Mouse (Mus musculus) activated CD4-positive, CD25-positive, alpha-beta regulatory T cell, adult 4 months (primary cell): ENCODE measurements at regions not wholly inside any gene's neighbourhood (a gene's known extent, or its start where the extent isn't known, plus 50 kb on each side); places are given as distances from the start of the nearest gene placed in this dataset.

Experiments
- ATAC-seq: one replicate; pipeline ENCODE4 v1.8.0; 2017

GRCm38 (mm10) chr15:85634322-85635141 lies 52.3 kb upstream of the Wnt7b start:
- peak; percentile 95 for ATAC-seq

DNA sequence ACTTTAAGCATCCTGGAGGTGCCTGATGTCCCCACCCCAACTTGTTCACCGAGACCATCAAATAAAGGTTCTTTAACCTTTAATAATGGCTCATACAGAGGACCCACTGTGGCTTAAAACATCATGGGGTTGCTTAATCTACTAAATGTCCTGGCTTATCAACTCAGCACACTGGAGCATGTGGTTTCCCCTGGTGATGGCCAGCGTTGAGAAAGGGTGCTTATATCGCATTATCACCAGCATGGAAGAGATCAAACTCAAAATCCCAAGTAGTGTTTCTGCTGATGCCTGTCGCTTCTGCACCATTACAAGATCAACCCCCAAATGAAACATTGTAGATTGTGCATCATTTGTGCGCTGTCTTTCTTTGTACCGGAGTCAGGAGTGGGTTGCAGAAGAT lies 53.2 kb upstream of the Wnt7b start:
- ATAC-seq: no peak

DNA sequence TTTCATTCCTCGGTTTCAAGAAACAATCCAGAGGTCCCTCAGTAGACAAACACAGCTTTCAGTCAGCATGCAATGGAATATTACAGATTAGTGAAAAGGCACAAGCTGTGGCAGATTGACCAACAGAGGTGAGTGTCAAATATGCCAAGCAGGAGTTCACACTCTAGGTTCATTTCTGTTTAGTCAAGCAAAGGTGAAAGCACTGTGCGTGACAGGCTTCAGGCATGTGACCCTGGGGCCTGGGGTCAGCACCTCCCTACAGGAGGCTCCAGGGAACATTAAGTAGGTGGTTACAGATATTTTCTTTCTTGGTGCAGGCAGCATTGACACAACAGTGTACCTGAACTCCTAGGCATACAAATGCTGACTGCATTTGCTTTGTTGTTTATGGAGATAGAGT lies 57.3 kb upstream of the Wnt7b start:
- no peak for ATAC-seq

DNA sequence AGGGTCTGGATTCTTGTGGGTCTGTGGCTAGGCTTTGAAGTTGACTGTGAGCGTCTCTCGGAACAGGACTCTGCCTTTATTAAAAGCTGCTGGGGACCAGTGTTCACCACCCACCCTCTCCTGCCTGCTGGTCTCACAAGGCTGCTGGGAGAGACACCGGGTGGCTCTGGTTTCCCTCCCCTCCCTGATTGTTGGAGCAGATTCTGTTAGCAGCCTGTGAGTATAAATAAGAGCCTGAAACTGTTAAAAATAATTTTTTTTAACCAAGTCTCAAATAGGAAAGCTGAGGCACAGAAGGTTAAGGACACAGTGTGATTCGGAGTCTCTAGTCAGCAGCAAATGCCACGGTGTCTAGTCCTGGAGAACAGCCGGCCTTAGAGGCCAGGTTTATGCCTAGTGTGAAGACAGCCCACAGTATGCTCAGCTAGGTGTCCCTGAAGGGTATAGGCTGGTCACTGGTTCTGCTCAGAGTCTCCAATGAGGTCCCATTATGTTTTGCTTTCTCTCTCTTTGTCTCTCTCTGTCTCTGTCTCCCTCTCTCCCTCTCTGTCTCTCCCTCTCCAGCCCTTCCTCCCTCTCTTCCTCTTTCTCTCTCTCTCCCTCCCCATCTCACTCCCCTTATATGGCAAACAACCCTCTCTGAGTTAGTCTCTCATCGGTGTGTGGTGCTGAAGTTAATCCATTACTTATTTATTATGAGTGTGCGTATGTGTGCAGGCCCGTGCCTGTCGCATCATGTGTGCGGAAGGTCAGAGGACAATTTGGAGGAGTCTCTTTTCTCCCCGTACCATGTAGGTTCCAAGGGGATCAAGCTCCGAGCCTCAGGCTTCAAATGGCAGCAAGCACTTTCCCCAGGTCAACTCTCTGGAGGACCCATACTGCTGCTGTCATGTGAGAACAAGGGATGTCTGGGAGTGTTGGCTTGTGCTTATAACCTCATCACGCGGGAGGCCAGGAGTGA lies 59.1 kb upstream of the Wnt7b start:
- no peak for ATAC-seq

DNA sequence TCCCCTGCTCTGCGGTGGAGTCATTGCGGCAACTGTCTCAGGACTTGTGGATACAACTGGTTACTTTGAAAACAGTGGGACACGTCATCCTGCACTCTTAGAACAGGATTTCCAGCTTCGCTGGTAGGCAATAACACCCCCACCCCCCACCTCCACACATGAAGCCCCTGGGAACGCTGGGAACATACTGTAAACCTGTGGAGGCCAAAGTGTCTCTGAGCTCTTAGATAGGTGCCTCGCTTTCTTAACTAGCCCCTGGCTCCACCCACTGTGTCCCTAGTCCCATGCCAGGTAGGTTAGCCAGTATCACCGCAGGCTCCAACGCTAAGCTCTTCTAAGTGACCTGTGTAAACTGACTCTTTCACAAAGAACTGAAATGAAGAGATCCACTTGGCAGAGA lies 63.1 kb upstream of the Wnt7b start:
- no peak for ATAC-seq

- ATAC-seq: peak; percentile 71
Measured at GRCm38 (mm10) chr15:85645971-85646638, 63.8 kb upstream of the Wnt7b start.

DNA sequence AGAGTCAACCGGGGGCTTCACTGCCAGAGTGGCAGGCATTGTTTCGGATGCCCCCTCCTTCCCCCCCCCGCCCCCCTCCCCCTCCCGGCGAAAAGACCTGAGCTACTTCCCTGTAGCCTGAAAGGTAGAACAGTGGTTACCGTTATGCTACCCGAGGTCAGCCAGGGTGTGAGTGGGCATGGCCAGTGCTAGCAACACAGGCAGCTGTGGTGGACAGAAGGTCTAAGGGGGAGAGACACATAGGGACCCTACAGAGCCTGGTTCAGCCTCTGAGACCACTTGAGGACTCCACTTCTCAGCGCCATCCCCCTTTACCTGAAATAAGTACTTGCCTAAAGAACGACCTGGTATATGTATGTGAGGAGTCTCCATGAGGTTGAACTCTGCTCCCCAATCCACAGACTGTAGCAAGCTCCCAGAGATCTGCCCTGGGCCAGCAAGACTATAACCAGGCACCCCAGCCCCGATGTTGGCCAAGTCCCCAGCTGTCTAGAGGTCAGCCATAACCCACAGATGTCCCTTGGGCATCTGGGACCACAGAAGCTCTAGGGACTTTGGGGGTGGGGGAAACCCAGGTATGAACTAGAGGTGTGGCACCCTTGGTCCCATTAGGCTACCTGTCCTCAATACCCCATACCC lies 64.5 kb upstream of the Wnt7b start:
- ATAC-seq: peak; percentile 22

DNA sequence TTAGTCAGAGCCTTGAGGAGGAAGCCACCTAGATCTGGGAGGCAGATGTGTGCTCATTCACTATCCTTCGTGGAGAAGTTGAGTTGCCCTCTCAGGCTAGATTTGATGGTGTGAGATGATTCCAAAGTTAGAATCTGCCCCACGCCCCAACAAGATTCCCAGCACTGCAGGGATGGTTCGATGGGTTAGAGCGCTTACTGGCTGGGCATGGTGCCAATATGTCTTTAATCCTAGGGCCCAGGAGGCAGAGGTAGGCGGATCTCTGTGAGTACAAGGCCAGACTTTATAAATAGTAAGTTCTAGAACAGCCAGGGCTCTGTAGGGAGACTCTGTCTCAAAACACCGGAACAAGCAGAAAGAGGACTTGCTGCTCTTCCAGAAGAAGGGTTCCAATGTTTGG lies 65.3 kb upstream of the Wnt7b start:
- no peak for ATAC-seq

DNA sequence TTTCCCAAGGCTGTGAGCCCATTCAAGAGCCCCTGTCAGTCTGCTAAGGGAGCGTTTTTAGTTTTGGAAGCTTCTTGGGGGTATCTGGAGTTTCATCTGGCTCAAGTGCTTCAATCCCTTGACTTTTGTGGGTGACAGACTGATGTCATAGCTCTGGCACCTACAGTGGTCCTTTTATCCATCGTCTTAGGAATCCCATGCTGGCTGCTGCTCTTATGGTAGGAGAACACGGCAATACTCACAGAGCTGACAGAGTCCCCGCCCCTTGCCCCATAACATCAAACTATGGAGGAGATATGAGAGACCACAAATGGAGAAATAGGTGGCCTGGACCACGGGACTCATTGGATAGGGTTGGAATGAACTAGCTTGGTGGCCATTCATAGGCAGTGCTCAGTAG lies 68.0 kb upstream of the Wnt7b start:
- ATAC-seq: no peak

DNA sequence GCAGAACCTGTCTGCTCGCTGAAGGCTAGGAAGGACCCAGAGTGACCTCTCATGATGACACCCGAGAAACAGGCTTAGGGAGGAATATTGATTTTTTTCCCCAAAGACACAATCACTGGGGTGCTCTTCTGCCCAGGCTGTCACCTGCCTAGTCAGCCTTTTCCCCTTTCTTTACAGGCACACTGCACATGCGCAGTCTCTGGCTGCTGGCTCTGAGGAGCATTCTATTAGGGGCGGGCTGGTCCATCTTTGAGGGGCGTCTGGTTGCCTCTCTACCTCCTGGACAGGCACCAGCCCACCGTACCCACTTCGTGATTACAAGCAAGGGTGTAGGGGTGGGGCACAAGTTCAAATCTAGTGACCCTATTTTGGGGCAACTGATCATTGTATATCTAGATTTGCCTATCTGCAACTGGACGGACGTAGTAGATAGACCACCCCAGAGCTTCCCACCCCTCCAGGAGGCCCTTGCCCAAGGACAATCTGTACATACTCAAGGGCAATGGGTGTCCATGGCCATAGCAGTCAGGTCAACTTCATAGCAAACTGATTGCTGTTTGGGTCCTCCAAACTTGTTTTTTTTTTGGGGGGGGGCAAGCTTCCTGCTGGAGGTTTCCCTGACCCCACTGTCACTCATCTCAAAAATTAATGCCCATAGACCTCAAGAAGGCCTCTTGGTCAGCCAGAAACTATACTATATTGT lies 69.6 kb upstream of the Wnt7b start:
- no peak for ATAC-seq

- no peak for ATAC-seq
Measured at GRCm38 (mm10) chr15:85652431-85652830, 70.2 kb upstream of the Wnt7b start.

DNA sequence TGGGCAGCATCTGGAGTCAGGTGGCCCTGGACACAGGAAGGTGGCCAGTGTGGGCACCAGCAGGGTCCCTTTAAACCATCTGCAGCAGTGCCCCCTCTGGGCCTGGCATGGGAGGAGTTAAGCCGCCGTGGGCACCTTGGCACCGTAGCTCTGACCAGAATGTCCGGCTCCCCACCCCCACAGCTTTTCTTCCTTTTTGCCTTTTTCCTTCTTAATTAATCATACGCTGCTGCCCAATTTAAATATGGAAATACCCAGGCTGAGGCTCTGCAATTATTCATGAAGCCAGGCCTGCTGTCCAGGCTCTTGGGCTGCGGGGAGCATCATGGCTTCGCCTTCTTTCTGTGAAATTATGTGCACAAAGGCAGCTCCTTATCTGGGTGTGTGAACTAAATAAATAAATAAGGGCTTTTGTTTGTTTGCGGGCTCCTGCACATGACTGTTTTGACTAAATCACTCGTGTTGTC lies 70.6 kb upstream of the Wnt7b start:
- ATAC-seq: no peak

DNA sequence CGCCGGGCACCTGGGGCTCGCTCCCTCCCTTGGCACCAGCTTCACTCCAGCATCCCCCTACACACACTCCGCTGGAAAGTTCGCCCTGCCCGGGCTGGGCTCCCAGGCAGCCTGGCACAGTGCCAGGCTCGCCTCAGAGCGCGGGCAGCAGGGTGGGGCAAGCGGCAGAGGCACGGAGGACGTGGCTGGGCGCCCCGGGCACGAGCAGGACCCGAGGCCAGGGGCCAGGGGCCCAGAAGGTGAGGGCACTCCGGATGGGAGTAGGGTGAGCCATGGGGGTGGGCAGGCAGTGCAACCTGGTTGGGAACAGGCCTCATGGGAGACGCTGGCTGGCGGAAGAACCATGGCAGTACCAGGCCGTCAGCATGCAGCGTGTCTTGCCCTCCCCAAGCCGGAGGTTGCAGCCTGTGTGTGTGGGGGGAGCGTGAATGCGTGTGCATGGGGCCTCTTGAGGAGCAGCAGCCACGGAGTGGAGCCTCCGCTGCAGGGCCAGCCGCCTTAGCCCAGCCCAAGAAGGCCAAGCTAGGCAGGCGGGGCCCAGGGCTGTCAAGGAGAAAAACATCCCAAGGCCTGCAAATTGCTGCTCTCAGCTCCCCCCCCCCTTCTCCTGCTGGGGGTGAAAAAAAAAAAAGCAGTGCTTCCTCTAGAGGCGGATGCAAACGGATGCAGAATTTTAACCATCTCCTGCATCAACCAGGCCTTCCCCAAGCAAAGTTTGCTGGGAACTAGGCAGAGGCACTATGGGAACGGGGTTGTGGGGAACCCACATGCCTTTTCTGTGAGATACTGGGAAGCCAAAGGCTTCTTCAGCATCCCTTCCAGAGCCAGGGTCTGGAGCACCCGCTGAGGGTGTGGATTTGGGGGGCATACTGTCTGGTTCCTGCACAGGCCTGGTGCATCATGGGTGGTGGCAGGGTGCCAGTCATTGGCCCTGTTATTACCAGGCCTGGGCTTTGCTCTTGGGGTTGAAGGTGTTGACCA lies 71.4 kb upstream of the Wnt7b start:
- ATAC-seq: peak; percentile 80

DNA sequence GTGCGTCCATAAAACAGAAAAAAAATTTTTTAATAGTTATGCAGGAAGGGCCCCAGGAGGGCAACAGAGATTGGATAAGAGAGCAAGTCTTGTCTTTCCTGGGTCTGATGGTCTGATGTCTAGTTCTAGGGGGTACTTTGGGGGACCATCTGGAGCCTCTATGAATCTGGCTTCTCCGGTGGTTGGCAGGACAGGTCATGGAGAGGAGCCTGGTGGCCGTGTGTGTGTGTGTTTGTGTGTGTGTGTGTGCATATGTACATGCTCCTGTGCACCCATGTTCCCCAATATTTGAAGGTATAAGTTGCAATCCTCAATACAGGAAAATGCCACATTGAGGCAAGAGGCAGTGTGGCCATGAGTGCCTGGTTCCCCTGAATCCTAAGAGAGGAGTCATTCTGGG lies 72.5 kb upstream of the Wnt7b start:
- ATAC-seq: no peak

DNA sequence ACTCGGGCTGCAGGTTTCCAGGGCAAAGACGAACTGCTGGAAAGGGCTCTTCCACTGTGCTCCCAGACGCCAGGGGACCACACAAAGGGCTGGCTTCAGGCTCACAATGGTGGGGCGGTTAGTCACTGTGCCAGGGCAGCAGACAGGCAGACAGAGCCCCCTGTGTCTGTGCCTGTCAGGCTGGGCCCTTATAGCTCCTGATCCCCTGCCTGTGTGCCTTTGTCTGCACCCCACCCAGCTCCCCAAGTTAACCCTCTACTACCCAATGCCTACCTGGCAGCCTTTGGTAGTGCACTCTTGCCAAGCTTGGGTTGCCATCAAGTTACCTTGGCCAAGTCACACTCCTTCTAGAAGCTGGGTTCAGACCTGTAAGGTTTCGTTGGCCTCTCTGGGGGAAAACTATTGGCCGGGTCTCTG lies 73.5 kb upstream of the Wnt7b start:
- ATAC-seq: no peak

DNA sequence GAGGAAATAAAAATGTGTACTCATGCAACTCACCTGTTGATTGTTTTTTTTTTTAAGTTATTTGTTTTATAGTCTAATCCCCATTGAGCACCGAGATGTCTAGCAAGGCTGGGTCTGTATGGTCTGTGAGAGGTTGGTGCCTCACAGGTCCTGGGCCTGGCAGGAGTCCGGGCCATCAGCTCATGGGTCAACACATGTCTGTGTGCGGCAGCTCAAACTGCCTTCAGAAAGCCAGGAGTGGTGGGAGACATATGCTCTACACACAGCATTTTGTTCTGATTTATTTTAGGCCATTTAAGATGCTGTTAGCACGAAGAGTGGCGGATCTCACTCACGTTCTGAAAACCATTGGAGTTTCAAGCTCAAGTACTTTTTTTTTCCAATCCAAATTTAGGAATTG lies 74.6 kb upstream of the Wnt7b start:
- no peak for ATAC-seq

GRCm38 (mm10) chr15:85657441-85657989 lies 75.2 kb upstream of the Wnt7b start:
- ATAC-seq: peak; percentile 38

- ATAC-seq: no peak
Measured at GRCm38 (mm10) chr15:85658101-85658885, 76.0 kb upstream of the Wnt7b start.
